Mouse (Mus musculus) lung, adult 2 months (tissue): ENCODE results near the gene Bpifb5.

ENCODE experiments used
- CTCF ChIP-seq: fragments of 200-500 bp; IDR thresholded peaks from 2 replicates; pipeline ENCODE4 v1.5.1; 2011; ENCODE audit warnings: mild to moderate bottlenecking, low read length, control low read depth; ENCODE audit not compliant: insufficient read depth
- POLR2A ChIP-seq: fragments of 200-500 bp; IDR thresholded peaks from 2 replicates; pipeline ENCODE4 v1.6.1; 2011; ENCODE audit warnings: low read depth, mild to moderate bottlenecking, control low read depth, low read length, borderline replicate concordance; ENCODE audit errors: extremely low read depth

DNA sequence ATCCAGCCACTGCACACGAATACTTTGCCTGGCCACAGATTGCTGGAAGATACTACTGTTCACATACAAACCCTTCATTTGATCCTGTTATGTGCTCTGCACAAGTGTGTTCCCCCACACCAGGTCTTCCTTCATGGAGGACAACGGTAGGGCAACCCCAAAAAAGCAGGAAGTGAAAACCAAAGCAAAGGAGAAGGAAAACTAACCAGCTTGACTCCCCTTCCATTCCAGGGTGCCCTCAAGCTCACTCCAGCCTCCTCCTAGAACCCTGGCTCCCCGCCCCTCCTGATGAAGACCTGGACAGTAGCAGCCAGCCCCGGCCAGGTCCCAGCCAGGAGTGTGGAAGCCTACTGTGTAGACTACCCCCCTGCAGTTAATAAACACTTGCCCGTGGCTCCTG is 3.6 kb upstream of the Bpifb5 start:
- no peak for TF ChIP-seq CTCF
- no peak for TF ChIP-seq POLR2A
